Mouse (Mus musculus) c-Kit-negative CD71-positive TER-119-positive erythroid progenitor cells, embryonic 14.5 days (primary cell): ENCODE measurements around the gene Wnk2.
A peak's percentile ranks its signal among the peaks of the same experiment; 100 is the strongest.

Experiments used
- DNase-seq: peaks from one replicate; pipeline ENCODE4 v3.0.0-alpha.2; 2013; ENCODE audit warnings: low read depth, low spot score

The Wnk2 gene

DNA sequence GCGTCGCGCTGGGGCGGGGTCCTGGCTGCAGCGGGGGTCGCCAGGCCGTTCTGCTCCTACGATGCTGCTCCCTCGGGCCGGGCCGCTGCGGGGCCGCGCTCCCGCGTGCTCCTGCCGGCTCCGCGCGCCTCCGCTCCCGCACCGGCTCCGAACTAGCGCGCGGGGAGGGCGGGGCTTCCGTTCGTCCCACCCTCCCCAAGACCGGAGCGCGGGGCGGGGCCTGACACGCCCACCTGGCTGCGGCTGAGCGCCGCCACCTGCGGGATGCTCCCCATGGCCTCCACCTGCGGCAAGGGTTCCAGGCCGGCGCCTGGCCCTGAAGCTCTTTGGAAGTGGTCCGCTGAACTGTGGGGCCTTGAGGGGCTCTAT, at the start of gene Wnk2:
Gene Wnk2, minus strand, starts transcription at position 157 of the 369 bp plus-strand sequence.
- DNase-seq, result peak; percentile 5

DNA sequence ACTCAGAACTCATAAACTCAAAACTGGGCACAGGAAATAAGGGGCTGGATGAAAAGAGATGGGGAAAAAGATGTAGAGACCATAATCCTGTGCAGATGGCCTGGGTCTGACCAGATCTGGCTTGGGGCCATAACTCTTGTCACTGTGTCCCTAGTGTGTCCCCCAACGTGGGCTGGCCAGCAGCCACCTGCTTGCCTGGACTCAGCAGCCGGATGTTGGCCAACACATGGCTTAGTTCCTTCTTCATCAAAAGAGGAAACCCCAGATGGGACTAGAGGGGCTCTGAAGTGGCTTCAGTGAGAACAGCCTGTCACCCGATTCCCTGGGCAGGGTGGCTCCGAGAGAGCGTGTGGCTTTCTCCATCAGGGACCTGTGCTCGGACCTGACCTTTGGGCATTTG, 49.0 kb upstream of the Wnk2 start:
- no peak for DNase-seq

GRCm38 (mm10) chr13:49196211-49196610, 48.4 kb upstream of the Wnk2 start:
- DNase-seq, result no peak

DNA sequence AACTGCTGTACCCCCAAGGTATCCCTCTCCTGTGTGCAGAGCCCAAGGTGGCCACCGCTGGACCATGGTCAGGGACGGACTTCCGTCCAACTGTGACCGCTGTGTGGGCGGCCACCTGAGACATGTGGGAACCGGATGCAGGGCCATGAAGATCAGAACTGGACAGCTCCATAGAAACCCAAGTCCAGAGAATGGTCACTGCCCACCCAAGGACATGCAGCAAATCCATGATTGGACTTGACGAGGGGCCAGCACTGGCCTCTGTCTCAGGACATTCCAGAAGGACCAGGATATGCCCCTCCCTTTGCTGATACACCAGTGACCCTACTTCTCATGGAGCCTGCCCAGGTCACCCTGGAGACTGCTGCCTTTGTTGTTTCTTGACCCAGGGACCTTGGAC, 47.8 kb upstream of the Wnk2 start:
- no peak for DNase-seq

- no peak for DNase-seq
Observed at GRCm38 (mm10) chr13:49194811-49195210, 47.0 kb upstream of the Wnk2 start.

DNA sequence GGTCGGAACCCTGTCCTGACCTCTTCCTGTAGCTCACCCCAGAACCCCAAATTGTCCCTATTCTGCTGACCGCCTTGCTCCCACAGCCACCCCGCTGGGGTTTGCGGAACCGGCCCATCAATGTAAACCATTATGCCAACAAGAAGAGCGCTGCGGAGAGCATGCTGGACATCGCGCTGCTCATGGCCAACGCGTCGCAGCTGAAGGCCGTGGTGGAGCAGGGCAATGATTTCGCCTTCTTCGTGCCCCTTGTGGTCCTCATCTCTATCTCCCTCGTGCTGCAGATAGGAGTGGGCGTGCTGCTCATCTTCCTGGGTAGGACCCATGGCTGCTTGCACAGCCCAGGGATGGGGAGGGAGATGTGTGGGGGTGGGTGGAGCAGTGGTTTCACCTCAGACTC, 45.8 kb upstream of the Wnk2 start:
- DNase-seq, result no peak

GRCm38 (mm10) chr13:49192156-49192855, 44.5 kb upstream of the Wnk2 start:
- DNase-seq, result no peak

DNA sequence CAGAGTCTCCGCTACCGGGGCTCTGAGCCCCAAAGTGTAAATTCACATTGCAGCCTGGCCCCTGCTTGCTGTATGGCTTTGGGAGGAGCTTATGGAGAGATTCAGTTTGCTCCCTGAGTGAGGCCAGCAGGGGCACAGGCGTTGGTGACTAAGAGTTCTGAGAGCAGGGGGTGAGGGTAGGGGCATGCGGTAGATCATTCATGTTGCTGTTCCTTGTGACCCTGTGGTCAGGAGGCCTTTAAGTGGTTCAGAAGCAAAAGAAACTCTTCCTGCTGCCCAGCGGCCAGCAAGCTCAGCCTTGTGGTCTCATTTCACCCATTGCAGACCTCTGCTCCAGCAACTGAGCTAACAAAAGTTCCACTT, 43.8 kb upstream of the Wnk2 start:
- DNase-seq, result no peak

- no peak for DNase-seq
Observed at GRCm38 (mm10) chr13:49190876-49191672, 43.3 kb upstream of the Wnk2 start.

GRCm38 (mm10) chr13:49189970-49190870, 42.4 kb upstream of the Wnk2 start:
- no peak for DNase-seq

DNA sequence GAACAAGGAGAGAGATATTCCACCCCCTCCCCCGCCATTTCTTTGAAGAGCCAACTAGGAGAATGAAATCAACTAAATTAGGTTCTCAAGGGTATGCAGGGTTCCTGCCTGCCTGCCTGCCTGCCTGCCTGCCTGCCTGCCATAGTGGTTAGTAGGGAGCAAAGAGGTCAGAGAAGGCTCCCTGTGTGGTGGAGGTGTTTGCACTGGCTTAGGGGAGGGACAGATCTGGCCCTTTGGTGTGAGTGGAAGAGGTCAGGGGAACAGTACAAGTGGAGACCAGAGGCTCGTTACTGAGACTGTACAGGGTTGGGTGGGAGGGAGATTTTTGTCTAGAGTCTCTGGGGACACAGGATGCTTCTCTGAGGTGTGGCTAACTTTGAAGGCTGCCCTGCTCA, 41.1 kb upstream of the Wnk2 start:
- DNase-seq, result no peak

GRCm38 (mm10) chr13:49188219-49188965, 40.6 kb upstream of the Wnk2 start:
- no peak for DNase-seq

- DNase-seq, result peak; percentile 22
Observed at GRCm38 (mm10) chr13:49187288-49188218, 39.7 kb upstream of the Wnk2 start, which contains the start of gene Ninj1. Gene Ninj1, plus strand, starts transcription at chr13:49187485.

- no peak for DNase-seq
Observed at GRCm38 (mm10) chr13:49186798-49187287, 39.0 kb upstream of the Wnk2 start.

DNA sequence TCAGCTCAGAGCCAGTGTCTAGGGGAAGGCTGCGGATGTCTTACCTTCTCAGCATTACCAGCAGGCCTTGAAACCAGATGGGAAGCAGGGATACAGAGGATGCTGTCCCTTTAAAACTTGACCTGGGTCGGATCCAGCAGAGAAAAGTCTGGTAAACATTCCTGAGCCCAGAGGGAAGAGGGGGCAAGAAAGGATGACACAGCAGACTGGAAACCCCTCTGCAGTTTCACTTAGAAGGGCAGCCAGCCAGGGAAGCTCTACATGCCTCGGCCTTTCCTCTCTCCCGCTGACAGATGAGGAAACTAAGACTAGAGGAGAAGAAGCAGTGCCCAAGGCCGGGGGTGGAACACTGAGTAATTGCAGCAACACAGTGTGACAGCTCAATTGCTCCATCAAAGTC, 35.8 kb upstream of the Wnk2 start:
- no peak for DNase-seq

DNA sequence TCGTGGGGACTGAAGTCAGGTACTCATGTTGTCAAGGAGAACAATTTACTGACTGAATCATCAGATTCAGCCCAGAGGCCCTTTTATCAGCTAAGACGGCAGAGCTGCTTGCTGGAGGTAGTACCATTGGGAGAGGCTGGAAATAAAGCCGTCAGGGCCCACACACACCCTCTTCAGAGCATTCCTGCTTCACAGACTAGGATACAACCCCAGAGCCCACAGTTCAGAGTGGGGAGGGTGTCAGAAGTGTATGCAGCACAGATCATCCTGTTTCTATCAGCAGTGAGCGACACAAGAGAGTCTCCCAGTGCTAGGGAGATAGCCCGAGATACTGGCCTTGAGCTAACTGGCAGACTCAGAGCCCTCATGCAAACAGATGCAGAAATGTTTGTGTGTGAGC, 35.3 kb upstream of the Wnk2 start:
- DNase-seq, result no peak

GRCm38 (mm10) chr13:49181411-49181984, 33.7 kb upstream of the Wnk2 start:
- DNase-seq, result no peak

GRCm38 (mm10) chr13:49180691-49181090, 32.9 kb upstream of the Wnk2 start:
- DNase-seq, result no peak

DNA sequence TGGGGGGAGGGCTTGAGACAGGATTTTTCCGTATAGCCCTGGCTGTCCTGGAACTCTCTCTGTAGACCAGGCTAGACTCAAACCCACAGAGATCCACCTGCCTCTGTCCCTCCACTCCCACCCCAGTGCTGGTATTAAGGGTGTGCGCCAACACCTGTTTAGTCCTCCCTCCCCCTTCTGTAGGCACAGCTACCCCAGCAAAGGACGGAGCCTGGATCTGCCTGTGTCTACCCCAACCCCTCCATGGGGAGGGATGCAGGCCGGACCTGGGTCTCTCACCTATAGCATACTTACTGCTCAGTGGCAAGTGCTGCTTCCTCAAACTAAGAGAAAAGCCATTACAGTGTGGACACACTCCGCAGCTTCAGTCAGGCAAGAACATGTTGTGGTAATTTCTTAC, 32.5 kb upstream of the Wnk2 start:
- no peak for DNase-seq
